Mouse (Mus musculus): ENCODE results near the gene Tcf25.

Gene Tcf25

DNA sequence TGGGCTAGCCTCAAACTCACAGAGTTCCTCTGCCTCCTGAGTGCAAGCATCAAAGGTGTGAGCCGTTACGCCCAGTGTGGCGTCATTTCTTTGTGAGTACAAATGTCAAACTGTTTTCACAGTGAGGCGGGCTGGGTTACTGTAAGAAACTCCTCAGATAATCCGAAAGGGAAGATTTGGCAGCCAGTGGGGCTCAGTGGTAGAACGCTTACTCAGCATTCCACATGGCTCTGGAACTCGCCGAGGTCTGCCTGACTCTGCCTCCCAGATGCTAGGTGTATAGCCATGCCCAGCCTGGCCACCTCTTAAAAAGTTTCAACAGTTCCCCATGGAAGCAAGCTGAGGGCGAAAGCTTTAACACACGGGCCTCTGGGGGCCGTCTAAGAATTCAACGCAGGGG lies 21.4 kb upstream of the Tcf25 start:
- DNase-seq (ENCODE audit: low spot score): no peak

DNA sequence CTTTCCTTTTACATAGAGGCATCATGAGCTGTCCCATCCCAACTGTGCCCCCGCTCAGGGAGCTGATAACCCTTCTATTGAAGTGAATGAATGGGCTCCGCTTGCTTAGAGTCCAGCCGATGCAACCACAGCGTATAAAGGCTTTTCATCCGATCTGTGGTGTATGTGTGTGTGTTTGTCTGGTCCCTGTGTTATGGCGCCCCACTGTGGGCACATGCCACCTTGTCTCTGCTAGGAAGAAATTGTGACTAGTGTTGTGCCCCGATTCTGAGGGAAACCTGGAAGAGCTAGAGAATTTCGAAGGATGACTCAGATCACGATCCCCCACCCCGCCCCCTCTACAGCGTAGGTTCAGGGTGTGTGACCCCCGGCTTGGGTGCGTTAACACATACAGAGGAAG lies 20.8 kb upstream of the Tcf25 start:
- peak; percentile 55 for DNase-seq (ENCODE audit: low spot score)

DNA sequence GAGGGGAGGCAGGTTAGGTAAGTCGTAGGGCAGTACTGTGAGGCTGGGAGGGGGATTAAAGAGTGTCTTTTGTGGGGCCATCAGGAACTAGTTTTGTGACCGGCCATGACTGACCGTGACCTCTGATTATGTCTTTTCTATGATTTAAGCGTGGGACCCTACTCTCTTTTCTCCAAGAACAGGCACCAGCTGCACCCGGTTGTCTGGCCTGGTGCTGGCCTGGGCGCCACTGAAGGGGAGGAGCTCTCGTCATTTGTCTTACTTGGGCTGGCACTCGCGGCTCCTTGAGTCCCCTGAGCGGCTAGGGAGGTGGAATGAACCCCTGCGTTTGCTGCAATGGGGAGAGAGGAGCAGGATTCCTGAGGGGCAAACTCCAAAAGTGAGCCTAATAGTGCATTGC lies 20.3 kb upstream of the Tcf25 start:
- no peak for DNase-seq (ENCODE audit: low spot score)

DNA sequence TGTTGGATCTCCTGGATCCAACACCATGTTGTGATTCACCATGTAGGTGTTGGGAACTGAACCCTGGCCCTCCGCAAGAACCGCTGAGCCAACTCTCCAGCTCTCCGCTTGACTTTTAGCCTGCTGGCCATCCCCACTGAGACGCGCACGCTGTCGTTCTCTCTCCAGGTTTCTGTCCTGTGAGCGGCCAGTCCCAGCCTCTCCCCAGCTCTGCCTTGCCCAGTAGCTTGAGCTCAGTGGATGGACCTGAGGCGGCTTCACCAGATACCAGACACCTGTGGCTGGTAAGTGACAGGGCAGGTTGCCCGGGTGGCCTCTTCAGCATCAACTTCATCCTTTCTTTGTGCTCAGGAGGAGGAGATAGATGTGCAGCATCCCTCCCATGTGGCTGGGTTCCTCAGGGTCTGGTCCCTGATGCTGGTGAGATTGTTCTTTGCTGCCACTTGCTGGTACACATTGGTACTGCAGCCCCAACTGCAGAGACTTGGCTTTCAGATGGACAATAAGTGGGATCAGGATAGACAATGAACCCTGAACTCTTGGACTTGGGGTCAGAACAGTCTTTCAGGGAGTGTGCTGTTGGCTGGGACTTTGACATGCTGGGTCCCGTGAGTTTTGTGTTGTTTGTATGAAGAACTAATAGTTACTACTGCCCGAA lies 12.3 kb upstream of the Tcf25 start:
- DNase-seq (ENCODE audit: low spot score): peak; percentile 70

DNA sequence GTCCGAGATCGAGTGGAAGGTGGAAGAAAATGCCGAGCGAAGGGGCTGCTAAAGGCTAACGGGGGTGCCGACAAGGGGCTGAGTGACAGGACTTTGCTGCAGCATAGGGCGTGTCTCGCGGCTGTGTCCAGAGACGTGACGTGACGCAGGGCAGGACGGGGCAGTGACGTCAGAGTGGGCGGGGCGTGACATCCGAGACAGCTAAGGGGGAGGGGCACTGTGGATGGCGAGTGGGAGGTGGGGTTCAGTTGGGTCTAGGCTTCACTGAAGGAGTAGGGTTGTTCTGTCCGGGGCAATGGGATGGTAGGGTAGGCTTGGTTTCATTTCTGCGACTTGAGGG lies 656 bp downstream of the Tcf25 start:
- peak; percentile 87 for DNase-seq (ENCODE audit: low spot score)

DNA sequence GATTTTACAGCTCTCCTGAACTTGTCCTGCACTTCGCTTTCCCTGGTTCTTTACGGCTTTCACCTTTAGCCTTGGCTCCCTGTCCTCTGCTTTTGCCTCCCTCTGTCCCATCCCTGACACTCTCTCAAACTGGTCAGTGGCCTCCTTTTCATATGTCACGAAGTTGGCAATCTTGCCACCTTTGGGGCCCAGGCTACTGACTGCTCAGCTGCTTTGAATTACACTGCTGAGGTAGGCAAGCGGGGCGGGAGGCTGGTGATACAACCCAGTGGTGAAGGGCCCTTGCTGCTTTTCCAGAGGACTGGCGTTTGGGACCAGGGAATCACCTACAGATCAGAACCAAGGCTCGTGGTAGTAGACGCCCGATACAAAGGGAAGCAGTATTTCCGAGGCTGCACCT lies 2.1 kb downstream of the Tcf25 start:
- DNase-seq (ENCODE audit: low spot score): no peak

DNA sequence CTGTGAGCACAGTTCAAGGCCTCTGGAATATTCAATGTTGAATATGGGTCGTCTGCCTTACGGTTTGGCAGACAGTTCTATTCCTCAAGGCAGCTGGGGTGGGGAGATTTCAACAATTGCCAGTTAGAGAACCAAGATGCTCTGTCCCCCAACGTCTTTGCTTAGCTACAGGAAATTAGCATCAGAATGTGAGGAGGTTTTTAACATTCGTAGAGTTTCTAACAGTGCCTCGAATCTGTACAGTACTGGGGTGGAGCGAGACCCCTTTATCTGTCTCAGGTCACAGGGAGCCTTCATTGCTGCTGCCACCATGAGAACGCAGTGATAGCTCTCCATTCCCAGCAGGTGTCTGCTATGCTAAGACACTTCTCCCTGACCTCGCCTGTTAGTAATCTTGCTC lies 2.6 kb downstream of the Tcf25 start:
- DNase-seq (ENCODE audit: low spot score): no peak

DNA sequence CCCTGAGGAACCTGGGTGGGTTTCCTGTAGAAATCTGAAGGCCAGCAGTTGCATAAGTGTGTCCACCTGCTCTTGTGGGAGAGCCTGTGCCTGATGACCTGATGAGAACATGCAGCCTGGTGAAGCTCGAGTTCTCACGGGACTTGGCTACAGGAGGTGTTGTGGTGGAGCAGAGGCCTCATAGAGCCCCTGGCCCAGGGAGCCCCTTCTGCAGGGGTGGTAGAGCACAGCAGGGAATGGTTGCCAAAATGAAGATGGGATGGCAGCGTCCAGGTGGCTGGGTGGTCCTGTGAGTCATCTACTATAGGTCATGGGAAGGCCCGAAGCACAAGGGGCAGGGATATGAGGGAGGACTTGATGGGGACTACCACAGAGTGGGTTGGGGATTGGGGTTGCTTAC lies 8.2 kb downstream of the Tcf25 start:
- DNase-seq (ENCODE audit: low spot score): no peak

DNA sequence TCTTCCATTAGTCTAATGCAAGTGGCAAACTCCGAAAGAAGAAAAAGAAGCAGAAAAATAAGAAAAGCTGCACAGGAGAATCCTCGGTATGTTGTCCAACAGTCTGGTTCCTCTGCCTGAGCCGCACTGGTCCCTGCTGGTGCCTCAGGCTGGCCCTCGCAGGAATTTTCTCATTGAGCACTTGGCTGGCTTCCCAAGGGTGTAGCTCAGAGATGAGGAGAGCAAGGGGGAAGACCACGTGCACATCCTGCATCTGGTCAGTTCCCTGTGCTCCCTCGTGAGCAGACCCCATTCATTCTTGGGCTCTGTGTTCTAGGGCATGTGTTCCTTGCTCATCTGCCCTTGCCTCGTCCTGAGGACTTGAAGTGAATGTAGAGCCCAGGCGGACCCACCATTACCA lies 9.0 kb downstream of the Tcf25 start:
- no peak for DNase-seq (ENCODE audit: low spot score)

DNA sequence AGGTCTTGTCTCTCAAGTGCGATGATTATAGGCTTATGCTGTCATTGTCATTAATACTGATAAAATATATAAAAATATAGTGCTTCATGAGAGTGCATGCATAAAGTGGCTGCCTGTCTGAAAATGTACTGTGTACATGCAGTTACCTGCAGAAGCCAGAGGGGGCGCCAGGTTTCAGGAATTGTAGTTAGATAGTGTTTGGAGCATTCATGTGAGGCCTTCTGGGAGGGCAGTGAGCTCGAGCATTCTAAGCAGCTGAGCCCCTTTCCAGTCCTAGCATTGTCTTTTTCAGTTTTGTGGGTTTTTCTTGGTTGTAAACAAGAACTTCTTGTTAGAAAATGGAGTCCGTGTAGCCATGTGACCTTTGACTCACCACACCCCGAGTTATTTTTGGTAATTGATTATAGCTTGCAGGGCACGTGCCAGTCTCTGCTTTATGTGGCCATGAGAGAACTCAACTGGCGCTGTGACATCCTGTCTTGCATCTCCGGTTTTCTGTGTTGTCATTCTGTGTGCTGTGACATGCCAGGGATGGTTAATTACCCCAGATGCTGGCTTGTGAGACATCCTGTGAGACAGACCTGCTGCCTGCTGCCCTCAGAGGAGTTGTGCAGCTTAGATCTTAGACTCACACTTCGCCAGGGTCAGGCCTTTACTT lies 11.5 kb downstream of the Tcf25 start:
- no peak for DNase-seq (ENCODE audit: low spot score)

DNA sequence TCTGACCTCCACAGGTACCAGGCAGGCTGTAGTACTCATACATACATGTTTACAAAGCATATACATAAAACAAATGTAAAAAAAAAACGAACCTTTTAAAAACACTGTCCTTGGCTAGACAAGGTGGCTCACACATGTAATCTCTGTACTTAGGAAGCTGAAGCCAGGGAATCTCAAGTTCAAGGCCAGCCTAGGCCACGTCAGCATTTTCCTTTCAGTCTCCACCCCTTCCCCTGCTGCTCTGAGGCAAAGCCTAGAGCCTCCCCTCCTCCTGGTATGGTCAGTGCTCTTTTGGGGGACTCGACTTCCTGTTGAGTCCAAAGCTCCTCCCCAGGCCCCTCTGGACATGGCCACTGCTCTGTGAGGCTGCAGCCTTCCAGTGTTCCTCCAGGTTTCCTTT lies 13.5 kb downstream of the Tcf25 start:
- DNase-seq (ENCODE audit: low spot score): no peak

DNA sequence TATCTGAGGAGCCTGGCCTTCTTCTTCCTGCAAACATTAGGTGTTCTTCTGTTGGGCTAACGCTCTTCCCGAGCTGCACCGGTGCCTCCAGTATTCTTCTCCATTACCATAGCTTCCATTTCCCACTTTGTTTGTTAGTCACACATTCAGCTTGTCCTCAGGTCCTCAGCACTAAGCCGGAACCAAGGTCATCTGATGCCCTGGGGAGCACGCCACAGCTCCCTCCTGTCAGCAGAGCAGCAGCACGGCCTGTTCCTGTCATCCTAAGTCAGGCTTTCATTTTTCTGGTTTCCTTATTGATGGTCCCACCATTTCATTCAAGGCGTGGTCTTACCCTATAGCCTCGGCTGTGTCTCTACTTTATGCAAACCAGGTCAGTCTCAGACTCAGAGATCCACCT lies 14.2 kb downstream of the Tcf25 start:
- DNase-seq (ENCODE audit: low spot score): no peak

DNA sequence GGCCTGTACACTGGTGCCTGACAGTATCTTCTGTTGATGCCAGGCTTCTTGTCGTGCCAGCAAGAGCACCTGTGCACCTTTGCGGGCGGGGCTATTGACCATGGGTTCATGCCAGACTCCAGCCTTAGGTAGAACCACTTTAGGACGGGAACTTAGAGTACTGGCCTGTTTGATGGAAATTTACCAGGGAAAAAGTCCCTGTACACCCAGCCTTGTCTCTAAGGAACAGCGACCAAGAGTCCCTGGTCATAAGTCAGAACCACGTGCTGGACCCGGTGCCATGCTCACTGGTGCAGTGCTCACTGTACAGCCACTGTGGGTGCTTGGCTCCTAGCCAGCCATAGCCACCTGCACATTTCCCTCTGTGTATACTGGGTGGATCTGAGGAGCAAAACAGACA lies 15.5 kb downstream of the Tcf25 start:
- DNase-seq (ENCODE audit: low spot score): no peak

DNA sequence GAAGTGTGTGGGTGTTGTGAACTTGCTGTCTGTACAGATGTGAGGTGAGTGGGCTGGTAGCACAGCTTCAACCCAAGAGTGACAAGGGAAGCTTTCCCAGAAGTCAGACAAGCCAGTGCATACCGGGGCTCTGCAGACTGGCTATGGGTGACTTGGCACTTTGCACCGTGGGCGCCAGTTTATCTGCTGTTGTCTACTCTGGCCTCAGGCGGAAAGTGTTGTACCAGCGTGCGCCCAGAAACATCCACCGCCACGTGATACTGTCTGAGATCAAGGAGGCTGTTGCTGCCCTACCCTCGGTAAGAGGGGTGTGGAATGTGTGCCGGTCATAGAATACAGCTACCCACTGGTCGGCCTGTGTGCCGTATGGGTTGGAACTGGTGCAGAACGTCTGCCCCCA lies 24.8 kb downstream of the Tcf25 start:
- no peak for DNase-seq (ENCODE audit: low spot score)

DNA sequence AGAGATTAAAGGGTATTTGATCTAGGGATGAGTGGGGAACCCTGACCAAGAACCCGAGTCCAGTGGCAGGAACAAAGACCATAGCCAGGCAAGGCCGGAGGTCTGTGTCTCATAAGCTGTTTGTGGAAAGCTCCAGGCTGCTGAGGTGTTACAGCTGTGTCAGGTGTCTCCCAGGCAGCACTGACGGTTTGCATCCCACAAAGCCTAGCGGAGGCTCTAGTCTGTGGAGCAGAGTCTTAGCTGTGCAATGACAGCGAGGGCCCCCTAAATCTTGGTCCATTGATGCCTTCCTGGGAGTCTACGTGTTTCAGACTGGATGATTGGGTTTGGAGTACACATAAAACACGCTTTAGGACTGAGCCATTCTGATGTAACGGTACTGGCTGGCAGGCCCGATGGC lies 28.4 kb downstream of the Tcf25 start:
- no peak for DNase-seq (ENCODE audit: low spot score)

DNA sequence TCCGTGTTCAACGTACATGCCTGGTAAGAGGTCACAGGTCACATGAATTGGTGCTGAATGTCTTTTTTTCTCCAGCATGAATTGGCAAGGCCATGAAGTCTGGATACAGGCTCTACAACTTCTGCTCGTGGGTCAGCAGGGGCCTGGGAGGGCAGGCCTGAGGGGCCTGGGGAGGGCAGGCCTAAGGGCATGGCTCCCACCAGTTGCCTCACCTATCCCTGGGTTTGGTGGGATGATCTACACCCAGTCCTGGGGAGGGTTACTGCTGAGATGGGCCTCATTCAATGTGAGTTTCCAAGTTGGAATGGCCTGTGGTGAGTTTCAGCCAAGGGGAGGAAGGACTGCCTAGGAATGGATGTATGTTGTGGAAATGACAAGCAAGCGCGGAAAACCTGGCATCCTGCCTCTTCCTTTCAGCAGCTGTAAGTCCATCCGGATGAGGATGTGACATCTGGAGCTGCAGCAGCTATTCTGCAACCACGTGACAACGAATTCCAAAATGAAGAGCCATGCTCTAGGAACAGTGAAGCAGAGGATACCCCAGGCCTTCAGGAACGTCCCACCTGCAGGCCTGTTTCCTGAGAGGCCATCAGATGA lies 29.3 kb downstream of the Tcf25 start:
- no peak for DNase-seq (ENCODE audit: low spot score)

DNA sequence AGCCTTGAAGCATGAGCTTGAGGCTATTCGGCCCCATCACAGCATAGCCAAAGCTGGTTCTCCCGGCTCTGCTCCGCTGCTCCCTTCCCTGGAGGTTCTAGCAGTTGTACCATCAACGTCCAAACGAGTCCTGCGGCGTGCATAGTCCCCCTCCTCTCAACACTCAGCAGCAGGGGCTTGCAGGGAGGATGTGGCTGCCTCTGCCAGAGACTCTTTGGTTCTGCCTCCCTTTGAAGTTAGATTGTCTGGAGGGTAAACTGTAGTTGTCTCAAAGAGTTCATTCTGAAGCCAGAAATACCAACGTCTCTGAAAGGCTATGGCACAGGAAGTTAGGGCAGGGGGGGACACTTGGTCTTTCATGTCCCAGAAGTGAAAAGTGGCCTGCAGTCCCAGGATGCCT lies 31.0 kb downstream of the Tcf25 start:
- no peak for DNase-seq (ENCODE audit: low spot score)

DNA sequence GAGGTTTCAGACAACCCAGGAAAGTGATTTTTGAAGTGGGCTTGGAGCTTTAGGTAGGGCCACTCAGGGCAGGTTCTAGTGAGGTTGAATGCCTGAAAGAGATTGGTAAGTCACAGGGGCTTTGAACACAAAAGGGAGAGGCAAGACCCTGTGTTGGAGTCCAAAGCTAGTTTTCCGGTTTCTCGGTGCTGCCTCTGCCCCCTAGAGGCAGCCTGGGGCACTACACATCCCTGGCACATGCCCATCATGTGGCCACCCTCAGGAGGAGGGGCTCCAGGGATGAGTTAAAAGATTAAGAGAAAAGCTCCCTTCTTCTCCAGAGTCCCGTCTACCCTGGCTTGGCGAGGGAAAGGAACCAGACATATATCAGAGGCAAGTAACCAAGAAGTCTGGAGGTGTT lies 33.2 kb downstream of the Tcf25 start, which contains the start of gene Mc1r:
Gene Mc1r (plus strand): TSS at position 322 of the 400 bp plus-strand sequence.
- no peak for DNase-seq (ENCODE audit: low spot score)

DNA sequence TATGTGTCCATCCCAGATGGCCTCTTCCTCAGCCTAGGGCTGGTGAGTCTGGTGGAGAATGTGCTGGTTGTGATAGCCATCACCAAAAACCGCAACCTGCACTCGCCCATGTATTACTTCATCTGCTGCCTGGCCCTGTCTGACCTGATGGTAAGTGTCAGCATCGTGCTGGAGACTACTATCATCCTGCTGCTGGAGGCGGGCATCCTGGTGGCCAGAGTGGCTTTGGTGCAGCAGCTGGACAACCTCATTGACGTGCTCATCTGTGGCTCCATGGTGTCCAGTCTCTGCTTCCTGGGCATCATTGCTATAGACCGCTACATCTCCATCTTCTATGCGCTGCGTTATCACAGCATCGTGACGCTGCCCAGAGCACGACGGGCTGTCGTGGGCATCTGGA lies 34.1 kb downstream of the Tcf25 start:
- DNase-seq (ENCODE audit: low spot score): no peak

DNA sequence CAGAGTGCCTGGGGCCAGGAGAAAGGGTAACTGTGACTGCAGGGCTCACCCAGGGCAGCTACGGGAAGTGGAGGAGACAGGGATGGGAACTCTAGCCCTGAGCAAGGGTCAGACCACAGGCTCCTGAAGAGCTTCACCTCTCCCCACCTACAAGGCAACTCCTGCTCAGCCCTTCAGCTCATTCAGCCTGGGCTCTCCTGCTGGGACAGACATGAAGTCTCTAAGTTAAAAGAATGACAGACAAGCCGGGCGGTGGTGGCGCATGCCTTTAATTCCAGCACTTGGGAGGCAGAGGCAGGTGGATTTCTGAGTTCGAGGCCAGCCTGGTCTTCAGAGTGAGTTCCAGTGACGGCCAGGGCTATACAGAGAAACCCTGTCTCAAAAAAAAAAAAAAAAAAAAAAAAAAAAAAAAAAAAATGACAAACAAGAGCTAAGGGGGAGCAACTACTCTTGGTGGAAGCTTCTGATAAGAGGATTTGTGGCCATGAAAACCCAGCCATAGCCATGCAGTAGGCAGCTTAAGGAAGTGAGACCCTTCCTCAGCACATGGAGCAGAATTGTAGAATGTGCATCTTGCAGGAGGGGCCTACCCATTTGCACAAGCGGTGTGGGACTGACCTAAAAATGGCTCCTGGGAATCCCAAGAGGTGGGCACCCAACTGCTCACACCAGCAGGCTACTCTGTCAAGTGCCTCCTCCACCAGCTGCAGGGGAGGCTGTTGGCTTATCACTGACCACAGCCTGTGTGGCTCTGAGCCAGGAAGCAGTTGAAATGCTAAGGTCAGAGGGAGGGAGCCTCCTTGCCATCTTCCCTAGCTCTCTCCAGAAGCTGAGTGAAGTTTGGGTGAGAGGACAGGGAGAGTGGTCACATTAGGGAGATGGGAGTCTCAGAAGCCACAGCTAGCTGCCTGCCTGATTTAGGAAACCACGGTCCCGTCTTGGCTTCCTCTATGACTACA lies 35.3 kb downstream of the Tcf25 start:
- DNase-seq (ENCODE audit: low spot score): no peak

DNA sequence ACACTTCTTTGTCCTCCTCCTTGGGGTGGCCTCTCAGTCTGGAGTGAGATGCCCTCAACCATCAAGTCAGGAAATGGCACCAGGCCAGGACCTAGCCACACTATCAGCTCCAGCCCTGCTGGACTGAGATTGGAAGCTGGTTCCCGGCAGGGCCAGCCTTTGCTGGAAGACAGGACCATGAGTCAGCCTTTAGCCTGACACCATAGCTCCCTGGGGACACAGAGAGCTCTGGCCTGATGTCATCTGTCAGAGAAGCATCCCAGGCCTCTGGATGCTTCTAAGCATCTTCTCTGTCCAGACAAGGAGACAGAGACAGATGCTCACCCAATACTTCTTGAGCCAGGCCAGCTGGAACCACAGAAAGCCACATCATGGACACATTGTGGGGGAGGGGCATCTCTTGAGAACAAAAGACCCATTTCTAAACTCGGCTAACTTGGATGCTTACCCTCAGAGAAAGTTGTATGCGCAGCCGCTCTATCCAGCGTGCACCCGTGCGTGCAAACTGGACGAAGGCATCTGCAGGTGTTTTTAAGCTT lies 36.6 kb downstream of the Tcf25 start:
- no peak for DNase-seq (ENCODE audit: low spot score)

DNA sequence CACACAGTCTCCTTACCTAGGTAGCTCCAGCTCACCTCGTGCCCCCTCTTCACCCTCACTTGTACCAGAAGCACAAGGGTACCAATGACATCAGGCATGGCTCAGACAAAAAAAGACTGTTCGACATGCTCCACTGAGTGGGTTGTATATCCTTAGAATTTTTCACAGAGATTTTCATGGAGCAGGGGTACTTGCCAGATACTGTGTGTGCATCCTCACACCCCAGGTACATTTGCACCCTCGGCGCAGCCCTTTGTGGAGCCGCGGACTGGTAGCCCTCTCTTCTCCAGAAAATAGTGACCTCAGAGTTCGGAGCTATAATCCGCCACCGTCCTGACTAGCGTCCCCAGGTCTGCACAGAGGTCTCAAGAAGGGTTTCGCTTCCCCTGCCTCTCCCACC lies 37.2 kb downstream of the Tcf25 start:
- DNase-seq (ENCODE audit: low spot score): no peak
